Comparison of ENCODE assay signal across 11 mouse cellular contexts in the genomic region with DNA sequence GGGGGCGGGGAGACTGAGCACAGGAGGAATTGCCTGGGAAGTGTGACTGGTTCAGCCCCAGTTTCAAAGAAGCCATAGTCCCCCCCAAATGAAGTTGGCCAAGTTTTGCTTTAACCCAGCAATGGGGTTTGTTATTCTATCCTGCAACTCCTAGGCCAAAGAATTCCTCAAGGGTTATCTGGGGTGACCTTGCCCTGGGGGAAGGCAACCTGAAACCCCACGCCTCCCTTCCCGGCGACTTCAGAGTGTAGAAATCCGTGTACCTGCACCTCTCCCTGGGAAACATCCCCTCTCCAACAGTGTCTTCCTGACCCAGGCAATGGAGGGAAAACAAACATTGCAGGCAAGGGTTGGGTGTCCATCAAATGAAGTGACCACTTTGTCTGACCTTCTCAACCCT. TPM values are rescaled to one million over a fixed set of nuclear protein-coding genes. Genes with fewer than 3 reads are reported as not detected.
DNase-seq lines count a peak whose midpoint lies in the region; ATAC-seq lines count a peak whose summit lies in the region.
"Had no signal": no experiment of that assay in that cellular context is flagged by ENCODE, and none has a peak within 500 bp of the region (broad histone marks: within the 10 kb centered on the region; RNA-seq: fewer than 3 reads in every experiment).

No protein-coding gene starts in this region.

- no peak overlapping the region for H3K4me3 ChIP-seq in forebrain, embryonic 11.5 days (ENCODE audit: low read depth, low read length)
- no peak overlapping the region for H3K4me3 ChIP-seq in forebrain, embryonic 16.5 days (replicated peaks; ENCODE audit: low read length)
- no peak overlapping the region for H3K4me3 ChIP-seq in kidney, embryonic 15.5 days (replicated peaks)
- H3K4me3 ChIP-seq in intestine, embryonic 16.5 days (ENCODE audit: low read length) = no peak overlapping the region
- H3K4me3 ChIP-seq: liver, embryonic 12.5 days had no signal

- no peak for DNase-seq in forebrain, embryonic 11.5 days (ENCODE audit: low spot score)
- no peak for DNase-seq in kidney, adult 9 months
- DNase-seq in R1 (ENCODE audit: low read depth, low spot score) = peak; percentile 89
- no peak for DNase-seq in thymus, postnatal 10 days (ENCODE audit: low spot score in 2 of 2)
- DNase-seq: cerebellum, adult 2 months; layer of hippocampus, adult 9-11 months had no signal

- H3K4me1 ChIP-seq in forebrain, embryonic 11.5 days (replicated peaks; ENCODE audit: control insufficient read depth, insufficient read depth, low read length) = peaks cover 39% of the 10 kb centered on the region
- H3K4me1 ChIP-seq in forebrain, embryonic 16.5 days (replicated peaks; ENCODE audit: control insufficient read depth, insufficient read depth, low read length) = peaks cover 28% of the 10 kb centered on the region
- H3K4me1 ChIP-seq in kidney, embryonic 15.5 days = peaks cover 41% of the 10 kb centered on the region
- peaks cover 19% of the 10 kb centered on the region for H3K4me1 ChIP-seq in intestine, embryonic 16.5 days (ENCODE audit: control insufficient read depth, insufficient read depth, low read length)

- no peak overlapping the region for H3K9ac ChIP-seq in forebrain, embryonic 11.5 days (ENCODE audit: low read length)
- no peak overlapping the region for H3K9ac ChIP-seq in forebrain, embryonic 16.5 days (replicated peaks; ENCODE audit: low read depth, low read length)
- no peak overlapping the region for H3K9ac ChIP-seq in kidney, embryonic 15.5 days
- no peak overlapping the region for H3K9ac ChIP-seq in intestine, embryonic 16.5 days (ENCODE audit: low read depth, low read length)
- H3K9ac ChIP-seq: liver, embryonic 12.5 days had no signal

- H3K27me3 ChIP-seq in forebrain, embryonic 11.5 days (ENCODE audit: control insufficient read depth, insufficient read depth, low read length) = no peaks in the 10 kb centered on the region
- H3K27me3 ChIP-seq in forebrain, embryonic 16.5 days (replicated peaks; ENCODE audit: control insufficient read depth, insufficient read depth, low read length) = no peaks in the 10 kb centered on the region
- H3K27me3 ChIP-seq in kidney, embryonic 15.5 days = no peaks in the 10 kb centered on the region; the same call in 1 of the 2 replicates
- H3K27me3 ChIP-seq in intestine, embryonic 16.5 days (replicated peaks; ENCODE audit: control insufficient read depth, insufficient read depth, low read length) = no peaks in the 10 kb centered on the region

- no peak overlapping the region for H3K4me2 ChIP-seq in forebrain, embryonic 11.5 days (ENCODE audit: low read depth, low read length, severe bottlenecking)
- no peak overlapping the region for H3K4me2 ChIP-seq in forebrain, embryonic 16.5 days (ENCODE audit: low read length)
- H3K4me2 ChIP-seq in kidney, embryonic 15.5 days = no peak overlapping the region; the same call in 1 of the 2 replicates
- no peak overlapping the region for H3K4me2 ChIP-seq in intestine, embryonic 16.5 days (ENCODE audit: low read depth, low read length)
- H3K4me2 ChIP-seq: liver, embryonic 12.5 days had no signal

- no peaks in the 10 kb centered on the region for H3K36me3 ChIP-seq in forebrain, embryonic 11.5 days (ENCODE audit: control insufficient read depth, insufficient read depth, low read length)
- no peaks in the 10 kb centered on the region for H3K36me3 ChIP-seq in forebrain, embryonic 16.5 days (ENCODE audit: control insufficient read depth, insufficient read depth)
- H3K36me3 ChIP-seq in kidney, embryonic 15.5 days = no peaks in the 10 kb centered on the region
- H3K36me3 ChIP-seq in intestine, embryonic 16.5 days (ENCODE audit: control insufficient read depth, insufficient read depth, low read length) = no peaks in the 10 kb centered on the region
- H3K36me3 ChIP-seq: liver, embryonic 12.5 days had no signal

- no peak for ATAC-seq in forebrain, embryonic 11.5 days (replicated peaks; ENCODE audit: low FRiP score)
- no peak for ATAC-seq in forebrain, embryonic 16.5 days
- ATAC-seq in kidney, embryonic 15.5 days (replicated peaks; ENCODE audit: low FRiP score) = no peak
- ATAC-seq in intestine, embryonic 16.5 days = no peak
- no peak for ATAC-seq in activated CD4-positive, CD25-positive, alpha-beta regulatory T cell, adult 4 months
- ATAC-seq: liver, embryonic 12.5 days had no signal

- H3K27ac ChIP-seq in forebrain, embryonic 11.5 days (ENCODE audit: low read depth, low read length) = 0 out of 2 replicates have a peak overlapping the region, but pooled peaks have one; percentile 6
- H3K27ac ChIP-seq in forebrain, embryonic 16.5 days (ENCODE audit: low read length) = no peak overlapping the region; the same call in 1 of the 2 replicates
- peak overlapping the region; percentile 86 for H3K27ac ChIP-seq in kidney, embryonic 15.5 days
- peak overlapping the region; percentile 82 for H3K27ac ChIP-seq in intestine, embryonic 16.5 days (ENCODE audit: low read length)
- H3K27ac ChIP-seq: liver, embryonic 12.5 days had no signal

- 21% methylated on average over 5 of the region's 5 CpGs for WGBS in forebrain, embryonic 11.5 days
- 37% methylated on average over 5 of the region's 5 CpGs for WGBS in forebrain, embryonic 16.5 days
- WGBS in kidney, embryonic 15.5 days = 16% methylated on average over 5 of the region's 5 CpGs
- 29% methylated on average over 5 of the region's 5 CpGs for WGBS in intestine, embryonic 16.5 days

- no peaks in the 10 kb centered on the region for H3K9me3 ChIP-seq in forebrain, embryonic 11.5 days (ENCODE audit: control insufficient read depth, low read length)
- no peaks in the 10 kb centered on the region for H3K9me3 ChIP-seq in forebrain, embryonic 16.5 days (ENCODE audit: control insufficient read depth, low read length)
- no peaks in the 10 kb centered on the region for H3K9me3 ChIP-seq in kidney, embryonic 15.5 days (replicated peaks)
- H3K9me3 ChIP-seq in intestine, embryonic 16.5 days (ENCODE audit: control insufficient read depth, low read length) = peaks cover 4% of the 10 kb centered on the region; the same call in 1 of the 2 replicates

RNA-seq across cellular contexts. Expression of gene Gm11627, which starts 3.5 kb away (rescaled TPM):
- polyA plus RNA-seq in forebrain, embryonic 11.5 days (2014; fragmentation: Nextera tagmentation; extraction: Ambion mirVana) = 12.7 and 13.8 TPM in 2 replicates
- polyA plus RNA-seq in forebrain, embryonic 16.5 days (2015; fragmentation: Nextera tagmentation; extraction: Ambion mirVana) = 6.4 and 8.3 TPM in 2 replicates
- polyA plus RNA-seq in kidney, embryonic 15.5 days (2015; fragmentation: Nextera tagmentation; extraction: Ambion mirVana) = 8.5 and 8.7 TPM in 2 replicates
- polyA plus RNA-seq in intestine, embryonic 16.5 days (2015; fragmentation: Nextera tagmentation; extraction: Ambion mirVana) = 14.9 and 15.8 TPM in 2 replicates
- polyA plus RNA-seq in activated CD4-positive, CD25-positive, alpha-beta regulatory T cell, adult 4 months (2017; shearing (Covaris generic)) = not detected

RNA-seq across cellular contexts. Expression of gene Fzd2, which starts 21.5 kb away (rescaled TPM):
- 45.2 and 46.3 TPM in 2 replicates for polyA plus RNA-seq in forebrain, embryonic 11.5 days (2014; fragmentation: Nextera tagmentation; extraction: Ambion mirVana)
- 12.0 and 13.5 TPM in 2 replicates for polyA plus RNA-seq in forebrain, embryonic 16.5 days (2015; fragmentation: Nextera tagmentation; extraction: Ambion mirVana)
- polyA plus RNA-seq in kidney, embryonic 15.5 days (2015; fragmentation: Nextera tagmentation; extraction: Ambion mirVana) = 28.5 and 34.0 TPM in 2 replicates
- 9.4 and 9.8 TPM in 2 replicates for polyA plus RNA-seq in intestine, embryonic 16.5 days (2015; fragmentation: Nextera tagmentation; extraction: Ambion mirVana)
- not detected for polyA plus RNA-seq in activated CD4-positive, CD25-positive, alpha-beta regulatory T cell, adult 4 months (2017; shearing (Covaris generic))

RNA-seq across cellular contexts. Expression of gene Gpatch8, which starts 26.5 kb away (rescaled TPM):
- polyA plus RNA-seq in forebrain, embryonic 11.5 days (2014; fragmentation: Nextera tagmentation; extraction: Ambion mirVana) = 52.4 and 54.5 TPM in 2 replicates
- 66.6 and 88.1 TPM in 2 replicates for polyA plus RNA-seq in forebrain, embryonic 16.5 days (2015; fragmentation: Nextera tagmentation; extraction: Ambion mirVana)
- polyA plus RNA-seq in kidney, embryonic 15.5 days (2015; fragmentation: Nextera tagmentation; extraction: Ambion mirVana) = 57.4 and 62.1 TPM in 2 replicates
- polyA plus RNA-seq in intestine, embryonic 16.5 days (2015; fragmentation: Nextera tagmentation; extraction: Ambion mirVana) = 31.7 and 34.5 TPM in 2 replicates
- polyA plus RNA-seq in activated CD4-positive, CD25-positive, alpha-beta regulatory T cell, adult 4 months (2017; shearing (Covaris generic)) = 10 to 100 TPM; 54.2 to 55.9 TPM

Comparison
In these comparisons a context has a peak if more than half of its experiments do, and no peak if none do; other contexts are left out.
1. RNA of gene Fzd2, which starts 21.5 kb away (polyA plus RNA-seq): 45.2 to 46.3 TPM in forebrain, embryonic 11.5 days, 28.5 to 34.0 TPM in kidney, embryonic 15.5 days, 12.0 to 13.5 TPM in forebrain, embryonic 16.5 days and 9.4 to 9.8 TPM in intestine, embryonic 16.5 days; not detected in activated CD4-positive, CD25-positive, alpha-beta regulatory T cell, adult 4 months; every median in the first group is over 10 times any median in the second.